Mouse (Mus musculus) midbrain, embryonic 16.5 days (tissue): Measurements from ENCODE around the gene A730049H05Rik. TPM values are rescaled to one million over a fixed set of nuclear protein-coding genes. Genes with fewer than 3 reads are reported as not detected.

Source experiments
- ATAC-seq: fragments of 200-750 bp; cut with Nextera tagmentation; 2 replicates; pipeline ENCODE4 v1.8.0; 2017; ENCODE audit warnings: moderate TSS enrichment
- H3K27ac ChIP-seq: fragments of 300-500 bp; sonication (generic); 2 replicates; pipeline ENCODE4 v1.5.1; 2014; ENCODE audit warnings: mild to moderate bottlenecking, low read length, mixed read lengths
- H3K27me3 ChIP-seq: fragments of 300-500 bp; sonication (generic); 2 replicates; pipeline ENCODE4 v1.6.1; 2014; ENCODE audit warnings: low read depth, low read length, mixed read lengths; ENCODE audit not compliant: control insufficient read depth, insufficient read depth
- H3K36me3 ChIP-seq: fragments of 300-500 bp; sonication (generic); 2 replicates; pipeline ENCODE4 v1.6.1; 2014; ENCODE audit warnings: mild to moderate bottlenecking, low read length, moderate library complexity, mixed read lengths; ENCODE audit not compliant: control insufficient read depth, insufficient read depth
- H3K4me1 ChIP-seq: fragments of 300-500 bp; sonication (generic); 2 replicates; pipeline ENCODE4 v1.6.1; 2014; ENCODE audit warnings: mild to moderate bottlenecking, low read length, mixed read lengths; ENCODE audit not compliant: control insufficient read depth, insufficient read depth
- H3K4me2 ChIP-seq: fragments of 300-500 bp; sonication (generic); 2 replicates; pipeline ENCODE4 v1.6.1; 2014; ENCODE audit warnings: mild to moderate bottlenecking, low read length, mixed read lengths
- H3K4me3 ChIP-seq: fragments of 300-500 bp; sonication (generic); 2 replicates; pipeline ENCODE4 v1.5.1; 2014; ENCODE audit warnings: low read depth, mild to moderate bottlenecking, low read length, moderate library complexity, mixed read lengths
- H3K9ac ChIP-seq: fragments of 300-500 bp; sonication (generic); 2 replicates; pipeline ENCODE4 v1.6.1; 2014; ENCODE audit warnings: low read depth, low read length, mixed read lengths
- H3K9me3 ChIP-seq: fragments of 300-500 bp; sonication (generic); replicated peaks from 2 replicates; pipeline ENCODE4 v1.6.1; 2014; ENCODE audit warnings: mild to moderate bottlenecking, low read length, mixed read lengths; ENCODE audit not compliant: control insufficient read depth, poor library complexity, severe bottlenecking
- WGBS: fragments of 180-500 bp; shearing (Covaris S2); extraction: QIAGEN DNeasy Blood & Tissue Kit; methylation state at CpG from one replicate; pipeline ENCODE4 v1.1.7; 2014; 5-methylcytosine and 5-hydroxymethylcytosine counted together
- polyA plus RNA-seq: library from polyadenylated mRNA; unstranded; fragments of >200 nt; fragmentation: Nextera tagmentation; extraction: Ambion mirVana; gene quantifications from 2 replicates; pipeline ENCODE4 v1.2.1, GENCODE M21; 2015

A730049H05Rik gene
- polyA plus RNA-seq, 1 experiment from 2014 or later, result 0.58 TPM

DNA sequence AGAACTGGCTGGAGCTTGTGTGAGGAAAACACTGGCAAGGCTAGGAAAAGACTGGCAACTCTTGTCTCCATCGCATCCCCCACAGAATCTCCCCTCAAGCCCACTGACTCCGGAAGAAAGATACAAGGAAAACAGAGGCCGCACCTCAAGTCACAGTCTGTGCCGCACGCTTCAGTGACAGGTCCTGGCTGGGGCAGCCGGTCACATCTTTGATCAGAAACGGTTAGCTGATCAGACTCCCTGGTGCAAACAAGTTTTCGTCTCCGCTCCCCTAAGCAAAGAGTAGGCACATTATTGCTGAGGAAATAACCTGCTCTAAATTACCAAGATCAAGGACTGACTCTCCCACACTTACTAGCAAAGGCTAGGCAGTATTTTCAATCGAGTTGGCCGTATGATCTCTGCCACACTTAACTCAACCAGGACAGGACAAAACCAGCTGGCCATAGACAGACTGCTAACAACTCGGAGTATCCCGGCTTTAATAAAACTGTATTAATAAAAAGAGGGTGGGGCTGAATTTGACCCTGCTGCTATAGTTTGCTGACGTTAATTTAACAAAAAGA, 63.5 kb downstream of the A730049H05Rik start:
- H3K9ac ChIP-seq, result no peak overlapping the region
- no peak overlapping the region for H3K27ac ChIP-seq
- peaks cover 8% of the 10 kb centered on the region; the same call in 1 of the 2 replicates for H3K4me1 ChIP-seq
- H3K27me3 ChIP-seq, result no peaks in the 10 kb centered on the region
- H3K4me3 ChIP-seq, result no peak overlapping the region
- no peaks in the 10 kb centered on the region for H3K9me3 ChIP-seq
- no peak for ATAC-seq
- WGBS, result 68% methylated on average over 14 of the region's 14 CpGs
- no peak overlapping the region for H3K4me2 ChIP-seq
- H3K36me3 ChIP-seq, result no peaks in the 10 kb centered on the region

- ATAC-seq, result no peak
- Histone ChIP-seq H3K9me3 (no peaks in the 10 kb centered on the region), H3K36me3 (no peaks in the 10 kb centered on the region), H3K27me3 (no peaks in the 10 kb centered on the region), H3K4me1 (peaks cover 8% of the 10 kb centered on the region; the same call in 1 of the 2 replicates), H3K9ac (no peak overlapping the region), H3K4me3 (no peak overlapping the region), H3K27ac (no peak overlapping the region), H3K4me2 (no peak overlapping the region)
- 70% methylated on average over 5 of the region's 5 CpGs for WGBS
These were observed 66.2 kb downstream of the A730049H05Rik start for GRCm38 (mm10) chr6:92882446-92882845.

DNA sequence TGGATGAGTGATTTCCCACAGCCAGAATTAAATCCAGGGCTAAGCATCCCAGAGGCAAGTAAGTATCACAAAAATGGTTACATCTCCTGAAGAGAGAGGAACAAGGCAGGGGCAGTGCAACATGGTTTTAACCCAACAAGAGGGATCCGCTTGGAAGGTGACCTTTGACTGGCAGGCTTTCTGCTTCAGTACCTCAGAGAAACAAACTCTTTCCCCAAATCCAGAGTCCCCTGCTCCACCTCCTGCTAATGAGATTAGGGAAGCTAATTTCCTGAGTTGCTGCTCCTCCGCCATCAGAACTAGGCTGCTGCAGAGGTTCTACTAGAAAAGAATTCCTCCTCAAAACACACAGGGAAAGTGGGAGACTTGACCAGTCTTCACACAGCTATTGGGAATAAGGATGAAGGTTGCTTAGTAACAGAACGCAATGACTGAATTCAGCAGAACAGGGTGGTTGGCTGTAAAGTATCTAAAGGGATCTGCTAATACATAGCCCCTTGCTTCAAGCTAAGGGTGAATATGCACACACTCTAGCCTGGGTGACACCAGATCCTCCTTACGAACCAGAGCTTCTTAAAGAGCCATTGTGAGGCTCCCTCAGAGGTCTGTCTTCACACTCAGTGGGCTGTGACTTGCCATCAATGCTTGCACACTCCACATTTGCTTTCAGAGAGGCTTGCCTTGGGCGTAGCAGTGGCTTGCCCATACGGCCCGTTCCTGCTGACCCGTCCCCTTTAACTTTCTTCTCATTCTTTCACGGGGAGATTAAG, 67.0 kb downstream of the A730049H05Rik start:
- no peak overlapping the region for H3K4me2 ChIP-seq
- no peak overlapping the region for H3K27ac ChIP-seq
- H3K36me3 ChIP-seq, result no peaks in the 10 kb centered on the region
- H3K9me3 ChIP-seq, result no peaks in the 10 kb centered on the region
- no peak overlapping the region for H3K4me3 ChIP-seq
- no peak overlapping the region for H3K9ac ChIP-seq
- 13% methylated on average over 9 of the region's 9 CpGs for WGBS
- H3K4me1 ChIP-seq, result peaks cover 8% of the 10 kb centered on the region; the same call in 1 of the 2 replicates
- no peaks in the 10 kb centered on the region for H3K27me3 ChIP-seq
- peak; percentile 66 for ATAC-seq

- H3K4me1 ChIP-seq, result no peaks in the 10 kb centered on the region
- WGBS, result 86% methylated on average over 1 of the region's 1 CpGs
- H3K4me3 ChIP-seq, result no peak overlapping the region
- ATAC-seq, result no peak
- no peak overlapping the region for H3K4me2 ChIP-seq
- H3K9ac ChIP-seq, result no peak overlapping the region
- no peaks in the 10 kb centered on the region for H3K27me3 ChIP-seq
- H3K27ac ChIP-seq, result no peak overlapping the region
- no peaks in the 10 kb centered on the region for H3K36me3 ChIP-seq
- no peaks in the 10 kb centered on the region for H3K9me3 ChIP-seq
These were observed 75.3 kb downstream of the A730049H05Rik start for GRCm38 (mm10) chr6:92891535-92891934.

Other genes starting within 250 kb of the A730049H05Rik start
- gene Prickle2, start 110.3 kb upstream of the A730049H05Rik start, polyA plus RNA-seq, result 15.9 and 16.5 TPM in 2 replicates
- not detected in 2 replicates for gene Gm15737, start 52.9 kb downstream of the A730049H05Rik start, polyA plus RNA-seq
- gene Adamts9, start 127.0 kb downstream of the A730049H05Rik start, polyA plus RNA-seq, result 1.0 and 1.3 TPM in 2 replicates